Mouse (Mus musculus) neural tube, embryonic 11.5 days (tissue): ENCODE measurements around the gene Fam166a. TPM values are rescaled to one million over a fixed set of nuclear protein-coding genes. Genes with fewer than 3 reads are reported as not detected.
"Not testable (repeated sequence)": the region's sequence is repeated elsewhere in the genome, so short reads cannot be mapped to it uniquely, and the experiment has no call there.

Experiments used
- ATAC-seq: fragments of 200-750 bp; cut with Nextera tagmentation; 2 replicates; pipeline ENCODE4 v1.8.0; 2017; ENCODE audit warnings: moderate number of reproducible peaks, mild to moderate bottlenecking, moderate TSS enrichment, moderate library complexity; ENCODE audit not compliant: insufficient read depth, low FRiP score, low TSS enrichment
- DNase-seq: peaks from one replicate; pipeline ENCODE4 v3.0.0-alpha.2; 2015; ENCODE audit warnings: low spot score
- H3K27ac ChIP-seq: fragments of 300-500 bp; sonication (generic); 2 replicates; pipeline ENCODE4 v1.5.1; 2014; ENCODE audit warnings: low read depth, mild to moderate bottlenecking, low read length
- H3K27me3 ChIP-seq: fragments of 300-500 bp; sonication (generic); 2 replicates; pipeline ENCODE4 v1.6.1; 2014; ENCODE audit warnings: mild to moderate bottlenecking, low read length, mixed read lengths; ENCODE audit not compliant: control insufficient read depth, insufficient read depth
- H3K36me3 ChIP-seq: fragments of 300-500 bp; sonication (generic); 2 replicates; pipeline ENCODE4 v1.6.1; 2014; ENCODE audit warnings: mild to moderate bottlenecking, low read length, moderate library complexity, mixed read lengths; ENCODE audit not compliant: control insufficient read depth, insufficient read depth
- H3K4me1 ChIP-seq: fragments of 300-500 bp; sonication (generic); 2 replicates; pipeline ENCODE4 v1.6.1; 2014; ENCODE audit warnings: low read length, mixed read lengths; ENCODE audit not compliant: control insufficient read depth, insufficient read depth
- H3K4me2 ChIP-seq: fragments of 300-500 bp; sonication (generic); 2 replicates; pipeline ENCODE4 v1.6.1; 2014; ENCODE audit warnings: low read depth, mild to moderate bottlenecking, moderate library complexity
- H3K4me3 ChIP-seq: fragments of 300-500 bp; sonication (generic); 2 replicates; pipeline ENCODE4 v1.5.1; 2014; ENCODE audit warnings: low read depth, low read length
- H3K9ac ChIP-seq: fragments of 300-500 bp; sonication (generic); 2 replicates; pipeline ENCODE4 v1.6.1; 2014; ENCODE audit warnings: mild to moderate bottlenecking, low read length
- H3K9me3 ChIP-seq: fragments of 300-500 bp; sonication (generic); 2 replicates; pipeline ENCODE4 v1.6.1; 2016; ENCODE audit warnings: low read length; ENCODE audit not compliant: control insufficient read depth
- WGBS: fragments of 180-500 bp; shearing (Covaris S2); extraction: QIAGEN DNeasy Blood & Tissue Kit; methylation state at CpG from one replicate; pipeline ENCODE4 v1.1.7; 2014; 5-methylcytosine and 5-hydroxymethylcytosine counted together
- polyA plus RNA-seq: library from polyadenylated mRNA; unstranded; fragments of >200 nt; fragmentation: Nextera tagmentation; extraction: Ambion mirVana; gene quantifications from 2 replicates; pipeline ENCODE4 v1.2.1, GENCODE M21; 2014

Gene Fam166a
- polyA plus RNA-seq, 1 experiment from 2014 or later, result not detected

GRCm38 (mm10) chr2:25255284-25255779, 36.8 kb downstream of the Fam166a start, which contains the start of gene Tmem203:
TSS of gene Tmem203 (plus strand) at chr2:25255439.
- Histone ChIP-seq H3K27me3 (no peaks in the 10 kb centered on the region), H3K9me3 (no peaks in the 10 kb centered on the region), H3K4me1 (peaks cover 10% of the 10 kb centered on the region; the same call in 1 of the 2 replicates), H3K27ac (peak within 1 kb of the TSS; percentile 62; the same call in 1 of the 2 replicates), H3K4me2 (peak within 1 kb of the TSS; percentile 95), H3K36me3 (peaks cover 2% of the 10 kb centered on the region), H3K9ac (peak within 1 kb of the TSS; percentile 90), H3K4me3 (peak within 1 kb of the TSS; percentile 95)
- peak; percentile 95 for DNase-seq
- peak; percentile 88 for ATAC-seq
- under 1% methylated on average over 39 of the region's 39 CpGs for WGBS

- H3K4me2 ChIP-seq, result peak overlapping the region; percentile 95
- H3K4me1 ChIP-seq, DNase-seq, H3K27me3 ChIP-seq, H3K9me3 ChIP-seq, H3K27ac ChIP-seq, H3K36me3 ChIP-seq, ATAC-seq: not testable (repeated sequence)
- peak overlapping the region; percentile 95 for H3K4me3 ChIP-seq
- 65% methylated on average over 10 of the region's 12 CpGs for WGBS
- peak overlapping the region; percentile 90; the same call in 1 of the 2 replicates for H3K9ac ChIP-seq
These were observed 38.0 kb downstream of the Fam166a start for GRCm38 (mm10) chr2:25256443-25257109.

- H3K4me3 ChIP-seq, H3K4me1 ChIP-seq, H3K9ac ChIP-seq, H3K9me3 ChIP-seq, DNase-seq, H3K36me3 ChIP-seq, ATAC-seq, H3K27ac ChIP-seq, H3K4me2 ChIP-seq, H3K27me3 ChIP-seq: not testable (repeated sequence)
- 92% methylated on average over 5 of the region's 5 CpGs for WGBS
These were observed 38.7 kb downstream of the Fam166a start for GRCm38 (mm10) chr2:25257250-25257649.

GRCm38 (mm10) chr2:25258887-25259286, 40.3 kb downstream of the Fam166a start:
- peaks cover 9% of the 10 kb centered on the region for H3K27me3 ChIP-seq
- no peak overlapping the region for H3K4me2 ChIP-seq
- H3K4me3 ChIP-seq, result no peak overlapping the region
- 64% methylated on average over 2 of the region's 2 CpGs for WGBS
- no peaks in the 10 kb centered on the region for H3K9me3 ChIP-seq
- ATAC-seq, result no peak
- no peaks in the 10 kb centered on the region for H3K36me3 ChIP-seq
- DNase-seq, result no peak
- H3K9ac ChIP-seq, result no peak overlapping the region
- peaks cover 18% of the 10 kb centered on the region; the same call in 1 of the 2 replicates for H3K4me1 ChIP-seq
- H3K27ac ChIP-seq, result no peak overlapping the region

- ATAC-seq, result no peak
- 48% methylated on average over 12 of the region's 12 CpGs for WGBS
- Histone ChIP-seq H3K4me1 (peaks cover 14% of the 10 kb centered on the region; the same call in 1 of the 2 replicates), H3K27me3 (peaks cover 15% of the 10 kb centered on the region), H3K27ac (no peak overlapping the region), H3K4me2 (peak overlapping the region; percentile 98), H3K9me3 (no peaks in the 10 kb centered on the region), H3K9ac (no peak overlapping the region), H3K36me3 (no peaks in the 10 kb centered on the region), H3K4me3 (peak overlapping the region; percentile 79)
- no peak for DNase-seq
These were observed 43.3 kb downstream of the Fam166a start for GRCm38 (mm10) chr2:25261870-25262269.

GRCm38 (mm10) chr2:25262291-25262767, 43.8 kb downstream of the Fam166a start, which contains the start of gene Tprn:
TSS of gene Tprn (plus strand) at chr2:25262618.
- DNase-seq (peak; percentile 93), ATAC-seq (peak; percentile 98)
- Histone ChIP-seq H3K4me1 (peaks cover 14% of the 10 kb centered on the region; the same call in 1 of the 2 replicates), H3K36me3 (no peaks in the 10 kb centered on the region), H3K9me3 (no peaks in the 10 kb centered on the region), H3K4me3 (peak within 1 kb of the TSS; percentile 79), H3K27me3 (peaks cover 15% of the 10 kb centered on the region), H3K4me2 (peak within 1 kb of the TSS; percentile 98), H3K27ac (peak within 1 kb of the TSS; percentile 4; the same call in 1 of the 2 replicates), H3K9ac (peak within 1 kb of the TSS; percentile 49)
- WGBS, result 0% methylated on average over 39 of the region's 39 CpGs

- ATAC-seq (peak; percentile 17), DNase-seq (peak; percentile 60)
- H3K4me1 ChIP-seq, result peaks cover 14% of the 10 kb centered on the region; the same call in 1 of the 2 replicates
- H3K36me3 ChIP-seq, result no peaks in the 10 kb centered on the region
- H3K9me3 ChIP-seq, result no peaks in the 10 kb centered on the region
- WGBS, result under 1% methylated on average over 82 of the region's 82 CpGs
- peak overlapping the region; percentile 98 for H3K4me2 ChIP-seq
- peak overlapping the region; percentile 79 for H3K4me3 ChIP-seq
- peaks cover 15% of the 10 kb centered on the region for H3K27me3 ChIP-seq
- peak overlapping the region; percentile 4; the same call in 1 of the 2 replicates for H3K27ac ChIP-seq
- H3K9ac ChIP-seq, result peak overlapping the region; percentile 49
These were observed 44.5 kb downstream of the Fam166a start for GRCm38 (mm10) chr2:25262795-25263622.

- H3K27ac ChIP-seq, result no peak overlapping the region
- WGBS, result 21% methylated on average over 12 of the region's 12 CpGs
- H3K27me3 ChIP-seq, result peaks cover 15% of the 10 kb centered on the region
- H3K4me3 ChIP-seq, result peak overlapping the region; percentile 79
- ATAC-seq (no peak), DNase-seq (no peak)
- peak overlapping the region; percentile 98 for H3K4me2 ChIP-seq
- peaks cover 14% of the 10 kb centered on the region; the same call in 1 of the 2 replicates for H3K4me1 ChIP-seq
- no peaks in the 10 kb centered on the region for H3K9me3 ChIP-seq
- peak overlapping the region; percentile 49 for H3K9ac ChIP-seq
- H3K36me3 ChIP-seq, result no peaks in the 10 kb centered on the region
These were observed 45.2 kb downstream of the Fam166a start for GRCm38 (mm10) chr2:25263623-25264285.
